Mouse (Mus musculus): Measurements from ENCODE around the gene Rab22a.

DNA sequence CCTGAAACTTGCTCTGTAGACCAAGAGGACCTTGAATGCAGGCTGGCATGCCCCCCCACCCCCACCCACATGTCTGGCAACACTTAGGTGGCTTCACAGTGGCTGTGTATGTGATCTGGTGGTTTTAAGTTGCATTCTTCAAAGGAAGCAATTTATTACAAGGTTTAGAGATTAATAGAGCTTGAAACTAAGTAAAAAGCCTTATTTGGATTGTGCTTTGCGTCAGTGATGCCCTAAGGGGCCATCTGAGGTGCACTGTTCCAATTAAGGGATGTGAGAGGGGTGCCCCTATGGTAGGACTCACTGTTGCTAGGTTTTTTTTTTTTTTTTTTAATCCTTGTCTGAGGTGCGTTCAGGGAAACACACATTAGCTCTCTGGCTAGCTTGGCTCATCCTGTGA, 74.9 kb downstream of the Rab22a start:
- TF ChIP-seq CTCF (IDR thresholded peaks at IDR 0.05): no peak
- no peak for TF ChIP-seq EP300 (IDR thresholded peaks at IDR 0.05)

Measured in lung, postnatal 0 days (tissue).